Mouse (Mus musculus): Measurements from ENCODE around the gene Hdhd3. TPM values are rescaled to one million over a fixed set of nuclear protein-coding genes. Genes with fewer than 3 reads are reported as not detected.

The Hdhd3 gene
- polyA plus RNA-seq, 1 experiment: 19.7 TPM

- no peak overlapping the region for H3K4me3 ChIP-seq (ENCODE audit: insufficient read depth, poor library complexity, severe bottlenecking)
- no peaks in the 10 kb centered on the region for H3K27me3 ChIP-seq (ENCODE audit: control insufficient read depth, insufficient read depth, insufficient read length)
- TF ChIP-seq MYOG (IDR thresholded peaks at IDR 0.05; ENCODE audit: control insufficient read depth, extremely low read depth, insufficient read length) (no peak), MAX (IDR thresholded peaks at IDR 0.05) (no peak), FOSL1 (IDR thresholded peaks at IDR 0.05; ENCODE audit: insufficient read depth, low read length, poor library complexity, severe bottlenecking) (no peak), MYOD1 (IDR thresholded peaks at IDR 0.05; ENCODE audit: control insufficient read depth, insufficient read length, low read depth) (no peak), CTCF (IDR thresholded peaks at IDR 0.05; ENCODE audit: control insufficient read depth, insufficient read depth, insufficient read length) (no peak), USF1 (IDR thresholded peaks at IDR 0.05; ENCODE audit: low read depth) (no peak), CEBPB (IDR thresholded peaks at IDR 0.05; ENCODE audit: low read depth) (no peak)
- peaks cover 27% of the 10 kb centered on the region for H3K79me2 ChIP-seq (ENCODE audit: control insufficient read depth, insufficient read depth)
- peaks cover 25% of the 10 kb centered on the region for H3K36me3 ChIP-seq (ENCODE audit: control insufficient read depth, insufficient read depth)
- no peak overlapping the region for H3ac ChIP-seq (ENCODE audit: control insufficient read depth, insufficient read length, low read depth)
- H3K79me3 ChIP-seq (ENCODE audit: low read depth): no peaks in the 10 kb centered on the region
Measured at GRCm38 (mm10) chr4:62516579-62516978, 13.3 kb upstream of the Hdhd3 start.

- Histone ChIP-seq H3K79me2 (ENCODE audit: control insufficient read depth, insufficient read depth) (peaks cover 27% of the 10 kb centered on the region), H3K36me3 (ENCODE audit: control insufficient read depth, insufficient read depth) (peaks cover 30% of the 10 kb centered on the region), H3ac (ENCODE audit: control insufficient read depth, insufficient read length, low read depth) (no peak overlapping the region), H3K79me3 (ENCODE audit: low read depth) (no peaks in the 10 kb centered on the region), H3K4me3 (ENCODE audit: insufficient read depth, poor library complexity, severe bottlenecking) (no peak overlapping the region), H3K27me3 (ENCODE audit: control insufficient read depth, insufficient read depth, insufficient read length) (no peaks in the 10 kb centered on the region)
- TF ChIP-seq FOSL1 (IDR thresholded peaks at IDR 0.05; ENCODE audit: insufficient read depth, low read length, poor library complexity, severe bottlenecking) (no peak), CEBPB (IDR thresholded peaks at IDR 0.05; ENCODE audit: low read depth) (no peak), USF1 (IDR thresholded peaks at IDR 0.05; ENCODE audit: low read depth) (no peak), MYOD1 (IDR thresholded peaks at IDR 0.05; ENCODE audit: control insufficient read depth, insufficient read length, low read depth) (no peak), MAX (IDR thresholded peaks at IDR 0.05) (no peak), MYOG (IDR thresholded peaks at IDR 0.05; ENCODE audit: control insufficient read depth, extremely low read depth, insufficient read length) (no peak), CTCF (IDR thresholded peaks at IDR 0.05; ENCODE audit: control insufficient read depth, insufficient read depth, insufficient read length) (no peak)
Measured at GRCm38 (mm10) chr4:62516079-62516478, 12.8 kb upstream of the Hdhd3 start.

- Histone ChIP-seq H3ac (ENCODE audit: control insufficient read depth, insufficient read length, low read depth) (no peak overlapping the region), H3K36me3 (ENCODE audit: control insufficient read depth, insufficient read depth) (peaks cover 36% of the 10 kb centered on the region), H3K4me3 (ENCODE audit: insufficient read depth, poor library complexity, severe bottlenecking) (no peak overlapping the region), H3K79me2 (ENCODE audit: control insufficient read depth, insufficient read depth) (peaks cover 27% of the 10 kb centered on the region), H3K79me3 (ENCODE audit: low read depth) (no peaks in the 10 kb centered on the region), H3K27me3 (ENCODE audit: control insufficient read depth, insufficient read depth, insufficient read length) (no peaks in the 10 kb centered on the region)
- TF ChIP-seq CTCF (IDR thresholded peaks at IDR 0.05; ENCODE audit: control insufficient read depth, insufficient read depth, insufficient read length) (no peak), MYOD1 (IDR thresholded peaks at IDR 0.05; ENCODE audit: control insufficient read depth, insufficient read length, low read depth) (no peak), CEBPB (IDR thresholded peaks at IDR 0.05; ENCODE audit: low read depth) (no peak)
Measured at GRCm38 (mm10) chr4:62515490-62515889, 12.2 kb upstream of the Hdhd3 start.

GRCm38 (mm10) chr4:62514995-62515394, 11.7 kb upstream of the Hdhd3 start:
- no peak overlapping the region for H3ac ChIP-seq (ENCODE audit: control insufficient read depth, insufficient read length, low read depth)
- H3K27me3 ChIP-seq (ENCODE audit: control insufficient read depth, insufficient read depth, insufficient read length): no peaks in the 10 kb centered on the region
- H3K4me3 ChIP-seq (ENCODE audit: insufficient read depth, poor library complexity, severe bottlenecking): no peak overlapping the region
- TF ChIP-seq MYOG (IDR thresholded peaks at IDR 0.05; ENCODE audit: control insufficient read depth, extremely low read depth, insufficient read length): no peak
- no peak for TF ChIP-seq CEBPB (IDR thresholded peaks at IDR 0.05; ENCODE audit: low read depth)
- TF ChIP-seq MYOD1 (IDR thresholded peaks at IDR 0.05; ENCODE audit: control insufficient read depth, insufficient read length, low read depth): no peak
- TF ChIP-seq CTCF (IDR thresholded peaks at IDR 0.05; ENCODE audit: control insufficient read depth, insufficient read depth, insufficient read length): no peak
- TF ChIP-seq FOSL1 (IDR thresholded peaks at IDR 0.05; ENCODE audit: insufficient read depth, low read length, poor library complexity, severe bottlenecking): no peak
- no peak for TF ChIP-seq MAX (IDR thresholded peaks at IDR 0.05)
- no peak for TF ChIP-seq USF1 (IDR thresholded peaks at IDR 0.05; ENCODE audit: low read depth)
- peaks cover 27% of the 10 kb centered on the region for H3K79me2 ChIP-seq (ENCODE audit: control insufficient read depth, insufficient read depth)
- H3K36me3 ChIP-seq (ENCODE audit: control insufficient read depth, insufficient read depth): peaks cover 41% of the 10 kb centered on the region
- no peaks in the 10 kb centered on the region for H3K79me3 ChIP-seq (ENCODE audit: low read depth)

- H3K4me3 ChIP-seq (ENCODE audit: insufficient read depth, poor library complexity, severe bottlenecking): no peak overlapping the region
- H3K36me3 ChIP-seq (ENCODE audit: control insufficient read depth, insufficient read depth): peaks cover 51% of the 10 kb centered on the region
- TF ChIP-seq MYOG (IDR thresholded peaks at IDR 0.05; ENCODE audit: control insufficient read depth, extremely low read depth, insufficient read length): no peak
- no peak for TF ChIP-seq MAX (IDR thresholded peaks at IDR 0.05)
- TF ChIP-seq MYOD1 (IDR thresholded peaks at IDR 0.05; ENCODE audit: control insufficient read depth, insufficient read length, low read depth): no peak
- no peak for TF ChIP-seq CEBPB (IDR thresholded peaks at IDR 0.05; ENCODE audit: low read depth)
- no peak for TF ChIP-seq FOSL1 (IDR thresholded peaks at IDR 0.05; ENCODE audit: insufficient read depth, low read length, poor library complexity, severe bottlenecking)
- no peak for TF ChIP-seq CTCF (IDR thresholded peaks at IDR 0.05; ENCODE audit: control insufficient read depth, insufficient read depth, insufficient read length)
- no peak for TF ChIP-seq USF1 (IDR thresholded peaks at IDR 0.05; ENCODE audit: low read depth)
- no peaks in the 10 kb centered on the region for H3K27me3 ChIP-seq (ENCODE audit: control insufficient read depth, insufficient read depth, insufficient read length)
- no peaks in the 10 kb centered on the region for H3K79me3 ChIP-seq (ENCODE audit: low read depth)
- peaks cover 19% of the 10 kb centered on the region for H3K79me2 ChIP-seq (ENCODE audit: control insufficient read depth, insufficient read depth)
- no peak overlapping the region for H3ac ChIP-seq (ENCODE audit: control insufficient read depth, insufficient read length, low read depth)
Measured at GRCm38 (mm10) chr4:62513998-62514506, 10.8 kb upstream of the Hdhd3 start.

- TF ChIP-seq CTCF (IDR thresholded peaks at IDR 0.05; ENCODE audit: control insufficient read depth, insufficient read depth, insufficient read length) (no peak), CEBPB (IDR thresholded peaks at IDR 0.05; ENCODE audit: low read depth) (no peak), USF1 (IDR thresholded peaks at IDR 0.05; ENCODE audit: low read depth) (no peak), FOSL1 (IDR thresholded peaks at IDR 0.05; ENCODE audit: insufficient read depth, low read length, poor library complexity, severe bottlenecking) (no peak), MYOD1 (IDR thresholded peaks at IDR 0.05; ENCODE audit: control insufficient read depth, insufficient read length, low read depth) (no peak), MYOG (IDR thresholded peaks at IDR 0.05; ENCODE audit: control insufficient read depth, extremely low read depth, insufficient read length) (no peak), MAX (IDR thresholded peaks at IDR 0.05) (no peak)
- Histone ChIP-seq H3K79me2 (ENCODE audit: control insufficient read depth, insufficient read depth) (no peaks in the 10 kb centered on the region), H3K4me3 (ENCODE audit: insufficient read depth, poor library complexity, severe bottlenecking) (no peak overlapping the region), H3K79me3 (ENCODE audit: low read depth) (no peaks in the 10 kb centered on the region), H3ac (ENCODE audit: control insufficient read depth, insufficient read length, low read depth) (no peak overlapping the region), H3K36me3 (ENCODE audit: control insufficient read depth, insufficient read depth) (peaks cover 71% of the 10 kb centered on the region), H3K27me3 (ENCODE audit: control insufficient read depth, insufficient read depth, insufficient read length) (no peaks in the 10 kb centered on the region)
Measured at GRCm38 (mm10) chr4:62509946-62510345, 6.7 kb upstream of the Hdhd3 start.
